Mouse (Mus musculus) lung, postnatal 0 days (tissue): ENCODE data around the gene Ugt1a8. TPM values are rescaled to one million over a fixed set of nuclear protein-coding genes. Genes with fewer than 3 reads are reported as not detected.

ENCODE experiments used
- ATAC-seq: fragments of 200-750 bp; cut with Nextera tagmentation; 2 replicates; pipeline ENCODE4 v1.8.0; 2017; ENCODE audit warnings: moderate library complexity
- DNase-seq: peaks from one replicate; pipeline ENCODE4 v3.0.0-alpha.2; 2016; ENCODE audit warnings: low spot score
- H3K27ac ChIP-seq: fragments of 300-500 bp; sonication (generic); 2 replicates; pipeline ENCODE4 v1.5.1; 2014; ENCODE audit warnings: antibody characterized with exemption, mild to moderate bottlenecking, low read length, mixed read lengths
- H3K27me3 ChIP-seq: fragments of 300-500 bp; sonication (generic); replicated peaks from 2 replicates; pipeline ENCODE4 v1.6.1; 2014; ENCODE audit warnings: low read length, mixed read lengths; ENCODE audit not compliant: insufficient read depth
- H3K36me3 ChIP-seq: fragments of 300-500 bp; sonication (generic); 2 replicates; pipeline ENCODE4 v1.6.1; 2014; ENCODE audit warnings: low read length, mixed read lengths; ENCODE audit not compliant: insufficient read depth
- H3K4me1 ChIP-seq: fragments of 300-500 bp; sonication (generic); 2 replicates; pipeline ENCODE4 v1.6.1; 2014; ENCODE audit warnings: antibody characterized with exemption, low read depth, low read length, mixed read lengths; ENCODE audit not compliant: insufficient read depth
- H3K4me2 ChIP-seq: fragments of 300-500 bp; sonication (generic); replicated peaks from 2 replicates; pipeline ENCODE4 v1.6.1; 2014; ENCODE audit warnings: low read depth, mild to moderate bottlenecking, low read length, moderate library complexity, mixed read lengths
- H3K4me3 ChIP-seq: fragments of 300-500 bp; sonication (generic); 2 replicates; pipeline ENCODE4 v1.5.1; 2014; ENCODE audit warnings: low read depth, low read length
- H3K9ac ChIP-seq: fragments of 300-500 bp; sonication (generic); replicated peaks from 2 replicates; pipeline ENCODE4 v1.6.1; 2014; ENCODE audit warnings: low read depth, mild to moderate bottlenecking
- H3K9me3 ChIP-seq: fragments of 300-500 bp; sonication (generic); 2 replicates; pipeline ENCODE4 v1.6.1; 2016; ENCODE audit warnings: low read length, mixed read lengths
- CTCF ChIP-seq: IDR thresholded peaks from 2 replicates; pipeline ENCODE4 v1.5.1; 2016; ENCODE audit warnings: antibody characterized with exemption, mild to moderate bottlenecking
- EP300 ChIP-seq: IDR thresholded peaks from 2 replicates; pipeline ENCODE4 v1.6.1; 2016; ENCODE audit warnings: antibody characterized with exemption, mild to moderate bottlenecking, control low read depth
- WGBS: fragments of 180-500 bp; shearing (Covaris S2); extraction: QIAGEN DNeasy Blood & Tissue Kit; methylation state at CpG from one replicate; pipeline ENCODE4 v1.1.7; 2014; 5-methylcytosine and 5-hydroxymethylcytosine counted together
- polyA plus RNA-seq: library from polyadenylated mRNA; unstranded; fragments of >200 nt; fragmentation: Nextera tagmentation; extraction: Ambion mirVana; gene quantifications from 2 replicates; pipeline ENCODE4 v1.2.1, GENCODE M21; 2015

Ugt1a8 gene
- polyA plus RNA-seq, 1 experiment from 2014 or later: not detected

GRCm38 (mm10) chr1:88268070-88268469 is 180.5 kb downstream of the Ugt1a8 start:
- no peaks in the 10 kb centered on the region for H3K27me3 ChIP-seq
- DNase-seq (no peak), ATAC-seq (peak; percentile 3; the same call in 1 of the 2 replicates)
- H3K36me3 ChIP-seq: peaks cover 70% of the 10 kb centered on the region
- no peaks in the 10 kb centered on the region for H3K9me3 ChIP-seq
- 84% methylated on average over 6 of the region's 6 CpGs for WGBS
- H3K4me2 ChIP-seq: no peak overlapping the region
- TF ChIP-seq CTCF (no peak), EP300 (no peak)
- H3K27ac ChIP-seq: no peak overlapping the region
- H3K4me3 ChIP-seq: no peak overlapping the region
- H3K4me1 ChIP-seq: no peaks in the 10 kb centered on the region
- no peak overlapping the region for H3K9ac ChIP-seq

Other genes starting within 250 kb of the Ugt1a8 start
- 24.3 and 25.5 TPM in 2 replicates for gene Dgkd, start 234.5 kb upstream of the Ugt1a8 start, polyA plus RNA-seq
- 16.3 and 19.3 TPM in 2 replicates for gene Usp40, start 79.3 kb upstream of the Ugt1a8 start, polyA plus RNA-seq
- not detected in 2 replicates for gene Ugt1a10, start 32.4 kb upstream of the Ugt1a8 start, polyA plus RNA-seq
- gene Ugt1a9, start 17.0 kb upstream of the Ugt1a8 start, polyA plus RNA-seq: 0.13 TPM in 1 of 2 replicates, not detected in the other
- gene Ugt1a7c, start 7.2 kb downstream of the Ugt1a8 start, polyA plus RNA-seq: 2.5 and 2.7 TPM in 2 replicates
- gene Ugt1a6b, start 15.4 kb downstream of the Ugt1a8 start, polyA plus RNA-seq: 2.4 and 3.2 TPM in 2 replicates
- 35.3 and 39.9 TPM in 2 replicates for gene Ugt1a6a, start 47.0 kb downstream of the Ugt1a8 start, polyA plus RNA-seq
- gene Ugt1a5, start 78.2 kb downstream of the Ugt1a8 start, polyA plus RNA-seq: not detected in 2 replicates
- gene Ugt1a2, start 112.8 kb downstream of the Ugt1a8 start, polyA plus RNA-seq: 0.08 and 0.11 TPM in 2 replicates
- gene Dnajb3, start 118.0 kb downstream of the Ugt1a8 start, polyA plus RNA-seq: 2.7 and 3.8 TPM in 2 replicates
- gene Ugt1a1, start 124.1 kb downstream of the Ugt1a8 start, polyA plus RNA-seq: 0.21 and 0.26 TPM in 2 replicates
- 0.15 and 0.43 TPM in 2 replicates for gene Mroh2a, start 139.2 kb downstream of the Ugt1a8 start, polyA plus RNA-seq
- 21.9 and 26.0 TPM in 2 replicates for gene Hjurp, start 189.8 kb downstream of the Ugt1a8 start, polyA plus RNA-seq
- 0.05 TPM in 1 of 2 replicates, not detected in the other for gene Trpm8, start 189.8 kb downstream of the Ugt1a8 start, polyA plus RNA-seq